Mouse (Mus musculus) MEL (cell line): ENCODE measurements around the gene Nkx6-1. TPM values are rescaled to one million over a fixed set of nuclear protein-coding genes. Genes with fewer than 3 reads are reported as not detected.

Source experiments
- DNase-seq: peaks from one replicate; pipeline ENCODE4 v3.0.0; 2011; ENCODE audit warnings: low read depth, low spot score
- H3K27ac ChIP-seq: 2 replicates; pipeline ENCODE4 v1.5.1; 2012; ENCODE audit warnings: low read depth, mild to moderate bottlenecking, control low read depth, low read length, moderate library complexity; ENCODE audit not compliant: control insufficient read depth
- H3K27me3 ChIP-seq, 2 experiments: fragments of 150-350 bp in 1 of 2; sonication (generic) in 1 of 2; 2 replicates each; pipeline ENCODE4 v1.6.1; 2012; ENCODE audit warnings: low read length in 2 of 2, mild to moderate bottlenecking in 2 of 2, improper control_type of control experiment in 1 of 2, moderate library complexity in 1 of 2; ENCODE audit not compliant: insufficient read depth in 2 of 2, control insufficient read depth in 1 of 2
- H3K36me3 ChIP-seq, 2 experiments: 2 replicates each; pipeline ENCODE4 v1.6.1; 2012 to 2014; ENCODE audit warnings: low read length in 2 of 2, improper control_type of control experiment in 1 of 2, inconsistent platforms in 1 of 2, mild to moderate bottlenecking in 1 of 2; ENCODE audit not compliant: insufficient read depth in 2 of 2, control insufficient read depth in 1 of 2
- H3K4me1 ChIP-seq, 2 experiments: fragments of 150-350 bp in 1 of 2; sonication (generic) in 1 of 2; 2 replicates each; pipeline ENCODE4 v1.6.1; 2012; ENCODE audit warnings: low read length in 2 of 2, improper control_type of control experiment in 1 of 2, mild to moderate bottlenecking in 1 of 2; ENCODE audit not compliant: insufficient read depth in 2 of 2, control insufficient read depth in 1 of 2
- H3K4me3 ChIP-seq, 2 experiments: fragments of 150-350 bp in 1 of 2; sonication (generic) in 1 of 2; 2 replicates each; pipeline ENCODE4 v1.5.1; 2012; ENCODE audit warnings: low read depth in 2 of 2, low read length in 2 of 2, mild to moderate bottlenecking in 2 of 2, moderate library complexity in 2 of 2, control low read depth in 1 of 2, improper control_type of control experiment in 1 of 2; ENCODE audit not compliant: control insufficient read depth in 1 of 2, insufficient read depth in 1 of 2
- H3K79me2 ChIP-seq: 2 replicates; pipeline ENCODE4 v1.6.1; 2012; ENCODE audit warnings: mild to moderate bottlenecking, low read length, moderate library complexity; ENCODE audit not compliant: control insufficient read depth, poor library complexity, insufficient read depth
- H3K9ac ChIP-seq: 2 replicates; pipeline ENCODE4 v1.6.1; 2012; ENCODE audit warnings: low read depth, mild to moderate bottlenecking, control low read depth, low read length, moderate library complexity; ENCODE audit not compliant: control insufficient read depth, poor library complexity, severe bottlenecking
- H3K9me3 ChIP-seq: fragments of 150-350 bp; sonication (generic); replicated peaks from 2 replicates; pipeline ENCODE4 v1.6.1; 2012; ENCODE audit warnings: mild to moderate bottlenecking, low read length, improper control_type of control experiment, moderate library complexity; ENCODE audit not compliant: insufficient read depth
- BHLHE40 ChIP-seq: IDR thresholded peaks from 2 replicates; pipeline ENCODE4 v1.6.1; 2012; ENCODE audit warnings: low read depth, mild to moderate bottlenecking, inconsistent platforms, low read length, improper control_type of control experiment, borderline replicate concordance
- CHD2 ChIP-seq: IDR thresholded peaks from 2 replicates; pipeline ENCODE4 v1.6.1; 2011; ENCODE audit warnings: low read length, improper control_type of control experiment
- E2F4 ChIP-seq: IDR thresholded peaks from 2 replicates; pipeline ENCODE4 v1.6.1; 2011; ENCODE audit warnings: low read depth, low read length, improper control_type of control experiment, borderline replicate concordance
- EP300 ChIP-seq, 2 experiments: IDR thresholded peaks; 2 replicates each; pipeline ENCODE4 v1.6.1; 2011; ENCODE audit warnings: improper control_type of control experiment in 2 of 2, low read length in 2 of 2, low read depth in 1 of 2, mild to moderate bottlenecking in 1 of 2
- HCFC1 ChIP-seq: IDR thresholded peaks from 2 replicates; pipeline ENCODE4 v1.6.1; 2012; ENCODE audit warnings: low read depth, mild to moderate bottlenecking, inconsistent platforms, low read length, improper control_type of control experiment, moderate library complexity
- MAFK ChIP-seq: IDR thresholded peaks from 2 replicates; pipeline ENCODE4 v1.6.1; 2011; ENCODE audit warnings: low read depth, mild to moderate bottlenecking, low read length, improper control_type of control experiment, borderline replicate concordance
- MAX ChIP-seq: IDR thresholded peaks from 2 replicates; pipeline ENCODE4 v1.6.1; 2011; ENCODE audit warnings: low read length, improper control_type of control experiment
- MAZ ChIP-seq: IDR thresholded peaks from 2 replicates; pipeline ENCODE4 v1.6.1; 2012; ENCODE audit warnings: low read depth, mild to moderate bottlenecking, inconsistent platforms, low read length, improper control_type of control experiment
- MEF2A ChIP-seq: IDR thresholded peaks from 2 replicates; pipeline ENCODE4 v1.6.1; 2014; ENCODE audit warnings: low read depth, mild to moderate bottlenecking, inconsistent platforms, low read length, improper control_type of control experiment; ENCODE audit not compliant: poor library complexity, insufficient replicate concordance, severe bottlenecking; ENCODE audit errors: extremely low read depth
- MXI1 ChIP-seq: IDR thresholded peaks from 2 replicates; pipeline ENCODE4 v1.6.1; 2011; ENCODE audit warnings: mild to moderate bottlenecking, low read depth, low read length, improper control_type of control experiment
- MYB ChIP-seq: IDR thresholded peaks from 2 replicates; pipeline ENCODE4 v1.6.1; 2011; ENCODE audit warnings: mild to moderate bottlenecking, low read depth, low read length, improper control_type of control experiment
- MYC ChIP-seq: IDR thresholded peaks from 2 replicates; pipeline ENCODE4 v1.6.1; 2011; ENCODE audit warnings: low read depth, mild to moderate bottlenecking, low read length, improper control_type of control experiment, moderate library complexity
- NELFE ChIP-seq: IDR thresholded peaks from 2 replicates; pipeline ENCODE4 v1.6.1; 2011; ENCODE audit warnings: low read depth, low read length, improper control_type of control experiment
- POLR2A ChIP-seq, 2 experiments: IDR thresholded peaks; 2 replicates each; pipeline ENCODE4 v1.6.1; 2011 to 2012; ENCODE audit warnings: low read length in 2 of 2, mild to moderate bottlenecking in 2 of 2, control low read depth in 1 of 2, improper control_type of control experiment in 1 of 2, low read depth in 1 of 2, moderate library complexity in 1 of 2; ENCODE audit not compliant: control insufficient read depth in 1 of 2, insufficient read depth in 1 of 2, poor library complexity in 1 of 2
- POLR2AphosphoS5 ChIP-seq: IDR thresholded peaks from 2 replicates; pipeline ENCODE4 v1.6.1; 2012; ENCODE audit warnings: low read depth, borderline replicate concordance, mild to moderate bottlenecking, inconsistent platforms, low read length, moderate library complexity, mixed read lengths
- RAD21 ChIP-seq: IDR thresholded peaks from 2 replicates; pipeline ENCODE4 v1.6.1; 2011; ENCODE audit warnings: mild to moderate bottlenecking, low read depth, low read length, improper control_type of control experiment
- RCOR1 ChIP-seq: IDR thresholded peaks from 2 replicates; pipeline ENCODE4 v1.6.1; 2012; ENCODE audit warnings: low read depth, mild to moderate bottlenecking, inconsistent platforms, low read length, improper control_type of control experiment
- SIN3A ChIP-seq: IDR thresholded peaks from 2 replicates; pipeline ENCODE4 v1.6.1; 2012; ENCODE audit warnings: low read length, improper control_type of control experiment, inconsistent platforms
- SMC3 ChIP-seq: IDR thresholded peaks from 2 replicates; pipeline ENCODE4 v1.6.1; 2011; ENCODE audit warnings: low read depth, low read length, improper control_type of control experiment
- TAL1 ChIP-seq: IDR thresholded peaks from 2 replicates; pipeline ENCODE4 v1.6.1; 2012; ENCODE audit warnings: mild to moderate bottlenecking, inconsistent platforms, low read length, moderate library complexity, mixed read lengths
- TCF12 ChIP-seq: IDR thresholded peaks from 2 replicates; pipeline ENCODE4 v1.6.1; 2014; ENCODE audit warnings: low read depth, mild to moderate bottlenecking, inconsistent platforms, low read length, improper control_type of control experiment, moderate library complexity
- UBTF ChIP-seq: IDR thresholded peaks from 2 replicates; pipeline ENCODE4 v1.6.1; 2012; ENCODE audit warnings: low read depth, mild to moderate bottlenecking, inconsistent platforms, low read length, improper control_type of control experiment, moderate library complexity, borderline replicate concordance; ENCODE audit not compliant: insufficient read depth
- ZC3H11A ChIP-seq: IDR thresholded peaks from 2 replicates; pipeline ENCODE4 v1.6.1; 2012; ENCODE audit warnings: low read depth, mild to moderate bottlenecking, inconsistent platforms, low read length, improper control_type of control experiment
- ZKSCAN1 ChIP-seq: IDR thresholded peaks from 2 replicates; pipeline ENCODE4 v1.6.1; 2012; ENCODE audit warnings: low read depth, mild to moderate bottlenecking, inconsistent platforms, low read length, improper control_type of control experiment, moderate library complexity
- ZMIZ1 ChIP-seq: IDR thresholded peaks from 2 replicates; pipeline ENCODE4 v1.6.1; 2012; ENCODE audit warnings: low read depth, mild to moderate bottlenecking, inconsistent platforms, low read length, improper control_type of control experiment, moderate library complexity
- ZNF384 ChIP-seq: IDR thresholded peaks from 2 replicates; pipeline ENCODE4 v1.6.1; 2012; ENCODE audit warnings: low read depth, mild to moderate bottlenecking, inconsistent platforms, low read length, improper control_type of control experiment
- polyA plus RNA-seq, 2 experiments: library from polyadenylated mRNA; stranded (reverse) in 1 of 2; unstranded in 1 of 2; fragments of >175 nt in 1 of 2; fragments of >200 nt in 1 of 2; gene quantifications; 2 replicates each; pipeline versions ENCODE4 v1.2.1 to v1.2.4; 2012; ENCODE audit warnings: low replicate concordance in 2 of 2, low read depth in 1 of 2; ENCODE audit not compliant: insufficient read length in 2 of 2, insufficient read depth in 1 of 2, missing spikeins in 1 of 2
- total RNA-seq: library from RNA; depleted of rRNA; stranded (reverse); fragments of 300-350 nt; gene quantifications from 2 replicates; pipeline ENCODE4 v1.2.3, GENCODE M21; 2012

The Nkx6-1 gene
- total and polyA plus RNA-seq, 3 experiments, result not detected

DNA sequence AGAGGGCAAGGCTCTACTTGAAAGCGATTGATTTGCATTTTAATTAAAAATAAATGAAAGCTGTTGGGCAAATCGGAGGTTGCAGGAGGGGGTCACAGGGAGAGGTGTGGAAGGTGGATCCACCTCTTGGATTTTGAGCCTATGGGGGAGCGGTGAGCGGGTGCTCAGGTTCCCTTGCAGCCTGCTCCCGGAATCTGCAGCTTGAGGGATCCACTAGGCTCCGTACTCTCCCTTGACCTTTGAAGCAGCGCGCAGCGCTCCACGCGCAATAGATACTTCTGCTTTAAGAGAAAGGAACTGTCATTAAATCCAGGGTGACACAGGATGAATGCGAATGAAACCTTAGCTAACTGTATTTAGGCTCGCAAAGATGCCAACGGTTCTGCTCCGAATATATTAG, 3.2 kb upstream of the Nkx6-1 start:
- no peaks in the 10 kb centered on the region for H3K27me3 ChIP-seq
- DNase-seq, result no peak
- no peak for TF ChIP-seq TAL1
- TF ChIP-seq MAZ, result no peak
- TF ChIP-seq ZC3H11A, result no peak
- TF ChIP-seq MAX, result no peak
- no peak for TF ChIP-seq MAFK
- TF ChIP-seq BHLHE40, result no peak
- no peak for TF ChIP-seq MYC
- no peak for TF ChIP-seq TCF12
- TF ChIP-seq SMC3, result no peak
- TF ChIP-seq UBTF, result no peak
- TF ChIP-seq RAD21, result no peak
- no peak for TF ChIP-seq NELFE
- H3K9ac ChIP-seq, result no peak overlapping the region
- H3K4me3 ChIP-seq, result no peak overlapping the region
- no peaks in the 10 kb centered on the region for H3K79me2 ChIP-seq
- H3K4me1 ChIP-seq, result no peaks in the 10 kb centered on the region
- H3K27ac ChIP-seq, result no peak overlapping the region
- H3K36me3 ChIP-seq, result no peaks in the 10 kb centered on the region
- H3K9me3 ChIP-seq, result no peaks in the 10 kb centered on the region

DNA sequence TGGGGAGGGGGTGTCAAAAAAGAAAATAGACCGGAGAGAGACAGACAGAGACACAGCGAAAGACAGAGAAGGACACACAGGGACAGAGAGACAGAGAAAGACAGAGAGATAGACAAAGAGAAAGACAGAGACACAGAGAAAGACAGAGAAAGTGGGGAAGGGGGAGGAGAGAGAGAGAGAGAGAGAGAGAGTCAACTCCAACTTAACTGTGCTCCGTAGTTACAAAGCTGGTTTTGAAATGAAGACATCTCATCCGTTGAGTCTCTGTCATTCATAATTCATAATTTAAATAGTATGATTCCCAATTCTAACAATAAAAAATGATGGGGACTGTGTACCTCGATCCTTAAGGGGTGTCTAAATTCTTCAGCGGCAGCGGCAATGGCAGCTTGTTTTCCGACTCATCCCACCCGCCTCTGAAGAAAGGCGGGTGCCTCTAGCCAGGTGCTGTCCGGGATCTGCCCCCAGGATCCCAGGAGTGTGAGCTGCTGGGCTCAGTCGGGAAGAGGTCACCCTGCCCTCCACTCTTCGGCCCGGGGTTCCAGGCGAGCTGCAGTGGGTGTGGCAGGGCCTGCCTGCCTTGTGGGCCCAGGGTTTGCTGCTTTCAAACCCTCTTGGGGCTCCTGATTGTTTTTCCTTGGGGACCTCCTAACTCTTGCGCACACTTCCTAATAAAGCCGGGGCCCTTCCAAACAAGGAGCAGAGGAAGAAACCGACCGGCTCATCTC, 2.6 kb upstream of the Nkx6-1 start:
- no peak for DNase-seq
- H3K27ac ChIP-seq, result no peak overlapping the region
- H3K9me3 ChIP-seq, result no peaks in the 10 kb centered on the region
- H3K27me3 ChIP-seq, result no peaks in the 10 kb centered on the region
- no peaks in the 10 kb centered on the region for H3K4me1 ChIP-seq
- H3K36me3 ChIP-seq, result no peaks in the 10 kb centered on the region
- H3K4me3 ChIP-seq, result no peak overlapping the region
- H3K79me2 ChIP-seq, result no peaks in the 10 kb centered on the region
- H3K9ac ChIP-seq, result no peak overlapping the region
- TF ChIP-seq POLR2AphosphoS5 (no peak), CHD2 (no peak), SMC3 (no peak), MAZ (no peak), NELFE (no peak), ZKSCAN1 (no peak), MEF2A (no peak), HCFC1 (no peak), ZNF384 (no peak), EP300 (IDR thresholded peaks at IDR 0.05; ENCODE audit: low read depth in 1 of 2, low read length in 2 of 2) (no peak), POLR2A (IDR thresholded peaks at IDR 0.05; ENCODE audit: control insufficient read depth in 1 of 2, insufficient read depth in 1 of 2, low read depth in 1 of 2, low read length in 2 of 2, poor library complexity in 1 of 2) (no peak), ZMIZ1 (no peak), E2F4 (no peak), RCOR1 (no peak), MAFK (no peak), MYB (no peak), BHLHE40 (no peak), MXI1 (no peak), SIN3A (no peak)
